Mouse (Mus musculus) frontal cortex, postnatal 25 days (tissue): ENCODE results near the gene Tbc1d4.
A peak's percentile ranks its signal among the peaks of the same experiment; 100 is the strongest.

ENCODE experiments used
- DNase-seq, 2 experiments: peaks; one replicate each; pipeline ENCODE4 v3.0.0; 2022; ENCODE audit warnings: low spot score in 2 of 2

The Tbc1d4 gene

GRCm38 (mm10) chr14:101501868-101502267, 107.1 kb downstream of the Tbc1d4 start:
- no peak for DNase-seq

GRCm38 (mm10) chr14:101501452-101501851, 107.5 kb downstream of the Tbc1d4 start:
- DNase-seq = no peak

GRCm38 (mm10) chr14:101500826-101501225, 108.2 kb downstream of the Tbc1d4 start:
- no peak for DNase-seq

- no peak for DNase-seq
These were observed 109.2 kb downstream of the Tbc1d4 start for GRCm38 (mm10) chr14:101499838-101500237.

- DNase-seq = no peak
These were observed 120.7 kb downstream of the Tbc1d4 start for GRCm38 (mm10) chr14:101488264-101488810.

GRCm38 (mm10) chr14:101486550-101486949, 122.4 kb downstream of the Tbc1d4 start:
- no peak for DNase-seq

- DNase-seq = no peak
These were observed 125.8 kb downstream of the Tbc1d4 start for GRCm38 (mm10) chr14:101483230-101483629.

GRCm38 (mm10) chr14:101482270-101482669, 126.7 kb downstream of the Tbc1d4 start:
- no peak for DNase-seq

- no peak for DNase-seq
These were observed 127.8 kb downstream of the Tbc1d4 start for GRCm38 (mm10) chr14:101481165-101481564.

GRCm38 (mm10) chr14:101480541-101480940, 128.4 kb downstream of the Tbc1d4 start:
- no peak for DNase-seq

- no peak for DNase-seq
These were observed 131.2 kb downstream of the Tbc1d4 start for GRCm38 (mm10) chr14:101477827-101478220.

- DNase-seq = no peak
These were observed 131.7 kb downstream of the Tbc1d4 start for GRCm38 (mm10) chr14:101477081-101477826.

- DNase-seq = no peak
These were observed 139.4 kb downstream of the Tbc1d4 start for GRCm38 (mm10) chr14:101469475-101470093.

GRCm38 (mm10) chr14:101468143-101468542, 140.8 kb downstream of the Tbc1d4 start:
- no peak for DNase-seq

- no peak for DNase-seq
These were observed 141.5 kb downstream of the Tbc1d4 start for GRCm38 (mm10) chr14:101467532-101467931.

GRCm38 (mm10) chr14:101466521-101466920, 142.5 kb downstream of the Tbc1d4 start:
- no peak for DNase-seq

GRCm38 (mm10) chr14:101465893-101466292, 143.1 kb downstream of the Tbc1d4 start:
- no peak for DNase-seq

- peak; percentile 33 to 56 for DNase-seq
These were observed 148.2 kb downstream of the Tbc1d4 start for GRCm38 (mm10) chr14:101460768-101461167.

GRCm38 (mm10) chr14:101452915-101453314, 156.1 kb downstream of the Tbc1d4 start:
- no peak for DNase-seq

GRCm38 (mm10) chr14:101447857-101448256, 161.1 kb downstream of the Tbc1d4 start:
- no peak for DNase-seq

- no peak for DNase-seq
These were observed 163.8 kb downstream of the Tbc1d4 start for GRCm38 (mm10) chr14:101445205-101445604.

GRCm38 (mm10) chr14:101437925-101438324, 171.1 kb downstream of the Tbc1d4 start:
- DNase-seq = no peak

GRCm38 (mm10) chr14:101430536-101430935, 178.5 kb downstream of the Tbc1d4 start:
- no peak for DNase-seq
